Mouse (Mus musculus): ENCODE data around the gene Ruvbl2. TPM values are rescaled to one million over a fixed set of nuclear protein-coding genes. Genes with fewer than 3 reads are reported as not detected.
"Not testable (repeated sequence)": the region's sequence is repeated elsewhere in the genome, so short reads cannot be mapped to it uniquely, and the experiment has no call there.

Gene Ruvbl2
- 10 to 100 TPM; 36.8 to 43.8 (median 38.8) TPM for total RNA-seq (2022)

- no peak for DNase-seq
Observed at GRCm38 (mm10) chr7:45437521-45438276, at the start of gene Ruvbl2. Ruvbl2 (minus strand) TSS chr7:45438096.

DNA sequence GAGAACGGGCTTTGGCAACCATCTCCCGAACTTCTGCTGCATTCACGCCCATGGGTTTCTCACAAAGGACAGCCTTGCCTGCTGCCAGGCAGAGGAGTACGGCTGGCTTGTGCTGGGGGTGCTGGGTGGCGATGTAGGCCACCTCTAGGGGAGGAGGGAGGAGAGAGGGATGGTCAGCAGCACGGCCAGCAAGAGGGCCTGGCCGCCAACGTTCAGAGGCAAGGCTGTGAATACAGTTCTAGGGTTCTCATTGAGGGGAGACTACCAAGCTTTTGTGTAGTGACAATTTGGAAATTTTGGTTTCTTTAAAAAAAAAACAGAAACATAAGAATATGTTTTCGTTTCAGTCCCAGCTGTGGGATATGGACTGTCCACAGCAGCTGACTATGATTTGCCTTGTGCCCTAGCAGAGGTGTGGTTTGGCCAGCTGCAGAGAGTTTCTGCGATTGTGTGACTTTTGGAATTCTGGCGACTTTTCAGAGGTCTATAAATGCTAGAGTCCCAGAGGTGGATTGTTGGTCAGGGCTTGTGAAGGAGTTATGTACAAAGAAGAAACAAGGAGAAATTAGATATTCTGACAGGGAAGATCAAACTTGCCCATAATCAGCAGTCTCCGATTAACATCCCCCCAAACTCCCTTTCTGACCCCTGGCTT, 49.0 kb upstream of the Ruvbl2 start, which contains the start of gene Gm45808:
Gm45808 (minus strand) TSS at position 51 of the 655 bp plus-strand sequence.
- no peak for DNase-seq

- DNase-seq: no peak
Observed at GRCm38 (mm10) chr7:45486158-45486557, 48.3 kb upstream of the Ruvbl2 start.

GRCm38 (mm10) chr7:45484985-45485384, 47.1 kb upstream of the Ruvbl2 start:
- DNase-seq: not testable (repeated sequence)

GRCm38 (mm10) chr7:45482166-45482565, 44.3 kb upstream of the Ruvbl2 start:
- no peak for DNase-seq

GRCm38 (mm10) chr7:45481374-45481927, 43.6 kb upstream of the Ruvbl2 start, which contains the start of gene Tulp2:
Tulp2 (plus strand) TSS chr7:45481877.
- DNase-seq: no peak

GRCm38 (mm10) chr7:45480310-45480709, 42.4 kb upstream of the Ruvbl2 start:
- DNase-seq: not testable (repeated sequence)

DNA sequence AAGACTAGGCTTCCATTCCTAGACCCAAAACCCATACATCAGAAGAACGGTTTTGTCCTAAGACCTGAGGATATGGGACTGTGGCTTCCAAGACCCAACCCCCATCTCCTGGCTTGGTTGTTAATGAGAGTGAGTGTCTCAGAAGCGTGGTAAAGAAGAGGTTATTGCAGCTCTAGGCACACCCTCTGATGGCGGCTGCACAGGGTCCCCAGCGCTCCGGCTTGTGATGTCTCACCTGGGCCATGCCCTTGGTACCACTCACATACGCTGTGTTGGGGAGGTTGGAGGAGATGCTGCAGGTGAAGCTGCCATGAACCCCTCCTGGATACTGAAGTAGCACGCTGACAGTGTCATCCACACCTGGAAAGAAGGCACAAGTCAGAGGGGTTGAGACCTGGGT, 40.9 kb upstream of the Ruvbl2 start:
- DNase-seq: no peak

- no peak for DNase-seq
Observed at GRCm38 (mm10) chr7:45477003-45477402, 39.1 kb upstream of the Ruvbl2 start.

DNA sequence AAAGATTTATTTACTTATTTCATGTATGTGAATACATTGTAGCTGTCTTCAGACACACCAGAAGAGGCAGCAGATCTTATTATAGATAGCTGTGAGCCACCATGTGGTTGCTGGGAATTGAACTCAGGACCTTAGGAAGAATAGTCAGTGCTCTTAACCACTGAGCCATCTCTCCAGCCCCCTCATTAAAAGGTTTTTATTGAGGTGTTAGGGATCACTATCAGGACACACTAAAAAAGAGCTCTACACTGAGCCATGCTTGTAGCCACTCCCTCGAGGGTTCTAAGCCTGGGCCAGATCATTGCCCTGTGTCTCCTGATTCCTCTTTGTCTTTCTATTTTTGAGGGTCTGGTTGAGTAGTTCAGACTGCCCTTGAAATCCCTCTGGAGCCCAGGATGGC, 38.6 kb upstream of the Ruvbl2 start:
- no peak for DNase-seq

GRCm38 (mm10) chr7:45475291-45475969, 37.5 kb upstream of the Ruvbl2 start:
- no peak for DNase-seq

DNA sequence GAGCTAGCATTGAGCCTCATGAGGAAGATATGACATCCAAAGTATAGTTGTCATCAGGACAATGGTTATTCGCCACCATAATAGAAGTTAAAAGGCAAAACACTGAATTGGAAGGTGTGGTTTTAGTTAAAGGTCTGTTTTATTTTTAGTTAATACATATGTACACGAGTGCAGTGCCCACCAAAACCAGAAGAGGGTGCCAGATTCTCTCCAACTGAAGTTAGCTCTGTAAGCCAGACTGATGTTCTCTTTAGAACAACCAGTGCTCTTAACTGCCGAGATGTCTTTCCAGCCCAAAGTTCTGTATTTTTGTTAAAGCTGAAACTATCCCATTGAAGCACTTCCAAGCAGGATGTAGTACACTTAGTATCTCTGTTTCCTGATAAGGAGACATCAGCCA, 33.0 kb upstream of the Ruvbl2 start:
- DNase-seq: no peak

DNA sequence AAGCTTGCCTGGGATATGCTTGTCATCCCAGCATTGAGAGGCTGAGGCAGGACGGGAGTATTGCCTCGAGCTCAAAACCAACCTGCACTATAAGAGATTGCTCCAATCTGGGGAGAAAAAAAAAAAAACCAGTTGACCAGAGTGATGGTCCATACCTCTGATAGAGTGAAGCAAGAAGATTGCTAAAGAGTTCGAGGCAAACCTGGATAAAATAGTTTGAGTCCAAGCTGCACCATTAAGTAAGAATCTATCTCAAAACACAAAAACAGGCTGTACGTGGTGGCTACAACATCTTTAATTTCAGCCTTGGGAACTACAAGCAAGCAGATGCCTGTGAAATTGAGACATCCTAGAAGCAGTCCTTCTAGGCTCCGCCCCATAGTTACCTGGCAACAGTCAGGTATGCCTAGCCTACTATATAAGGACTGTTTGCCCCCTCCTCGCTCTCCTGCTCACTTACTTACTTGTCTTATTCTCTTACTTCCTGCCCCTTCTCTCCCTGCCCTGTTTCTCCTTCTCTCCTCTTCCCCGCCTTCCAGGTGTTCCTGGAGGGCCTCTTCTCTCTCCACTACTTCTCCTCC, 29.3 kb upstream of the Ruvbl2 start:
- DNase-seq: no peak

- peak; percentile 95 for DNase-seq
Observed at GRCm38 (mm10) chr7:45466283-45467089, 28.6 kb upstream of the Ruvbl2 start, which contains the start of gene Bax. Bax (minus strand) TSS chr7:45466898.

DNA sequence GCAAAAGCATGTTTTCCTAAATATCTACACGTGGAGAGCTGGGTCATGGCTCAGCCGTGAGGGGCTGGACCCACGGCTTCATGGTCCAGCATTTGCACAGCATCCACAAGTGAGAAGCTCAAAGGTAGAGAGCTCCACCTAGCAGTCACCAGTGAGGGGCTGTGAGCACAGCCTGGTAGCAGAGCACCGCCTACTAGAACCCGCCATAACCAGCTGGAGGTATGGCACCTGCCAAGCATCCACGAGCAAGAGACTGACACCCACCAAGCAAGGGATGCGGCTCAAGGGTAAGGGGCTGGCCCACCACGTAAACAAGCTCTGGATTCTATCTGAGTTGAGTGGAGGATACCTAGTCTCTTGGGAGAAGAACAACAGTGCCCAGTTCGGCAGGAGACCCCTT, 27.7 kb upstream of the Ruvbl2 start:
- DNase-seq: no peak

- no peak for DNase-seq
Observed at GRCm38 (mm10) chr7:45465112-45465511, 27.2 kb upstream of the Ruvbl2 start.

- no peak for DNase-seq
Observed at GRCm38 (mm10) chr7:45463987-45464778, 26.3 kb upstream of the Ruvbl2 start.

DNA sequence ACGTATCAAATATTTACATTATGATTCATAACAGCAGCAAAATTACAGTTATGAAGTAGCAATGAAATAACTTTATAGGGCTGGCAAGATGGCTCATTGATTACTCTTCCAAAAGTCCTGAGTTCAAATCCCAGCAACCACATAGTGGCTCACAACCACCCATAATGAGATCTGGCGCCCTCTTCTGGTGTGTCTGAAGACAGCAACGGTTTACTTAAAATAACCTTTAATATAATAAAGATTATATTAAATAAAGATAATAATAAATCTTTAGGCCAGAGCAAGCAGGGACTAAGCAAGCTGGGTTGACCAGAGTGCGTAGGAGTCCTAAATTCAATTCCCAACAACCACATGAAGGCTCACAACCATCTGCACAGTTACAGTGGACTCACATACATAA, 25.0 kb upstream of the Ruvbl2 start:
- DNase-seq: not testable (repeated sequence)

DNA sequence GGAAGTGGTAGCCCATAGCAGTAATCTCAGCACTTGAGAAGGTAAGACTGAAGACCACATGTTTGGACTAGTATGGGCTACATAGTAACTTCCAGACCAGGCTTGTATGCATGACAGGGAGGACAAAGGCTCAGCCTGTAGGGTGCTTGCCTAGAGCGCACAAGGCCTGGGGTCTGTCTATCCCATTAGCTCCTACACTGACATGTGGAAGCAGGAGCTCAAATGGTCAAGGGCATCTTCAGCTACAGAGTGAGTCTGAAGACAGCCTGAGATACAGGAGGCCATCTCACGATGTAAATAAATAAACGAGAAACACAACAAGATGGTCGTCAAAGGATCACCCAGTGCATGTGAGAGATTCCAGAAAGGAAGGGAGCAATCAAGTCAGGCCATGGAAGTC, 24.4 kb upstream of the Ruvbl2 start:
- DNase-seq: no peak

DNA sequence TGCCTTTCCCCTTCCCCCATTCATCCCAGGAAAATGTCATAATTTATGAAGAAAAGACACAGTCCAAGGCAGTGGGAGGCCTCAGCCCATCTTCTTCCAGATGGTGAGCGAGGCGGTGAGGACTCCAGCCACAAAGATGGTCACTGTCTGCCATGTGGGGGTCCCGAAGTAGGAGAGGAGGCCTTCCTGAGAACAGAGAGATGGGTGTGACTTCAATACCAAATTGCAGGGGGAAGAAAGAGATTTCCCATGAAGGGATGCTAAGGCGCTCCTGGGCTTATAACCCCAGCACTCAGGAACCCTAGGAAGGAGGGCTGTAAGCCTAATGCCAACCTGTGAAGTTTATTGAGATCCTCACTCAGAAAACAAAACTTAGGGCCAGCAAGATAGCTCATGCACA, 23.9 kb upstream of the Ruvbl2 start:
- DNase-seq: no peak

DNA sequence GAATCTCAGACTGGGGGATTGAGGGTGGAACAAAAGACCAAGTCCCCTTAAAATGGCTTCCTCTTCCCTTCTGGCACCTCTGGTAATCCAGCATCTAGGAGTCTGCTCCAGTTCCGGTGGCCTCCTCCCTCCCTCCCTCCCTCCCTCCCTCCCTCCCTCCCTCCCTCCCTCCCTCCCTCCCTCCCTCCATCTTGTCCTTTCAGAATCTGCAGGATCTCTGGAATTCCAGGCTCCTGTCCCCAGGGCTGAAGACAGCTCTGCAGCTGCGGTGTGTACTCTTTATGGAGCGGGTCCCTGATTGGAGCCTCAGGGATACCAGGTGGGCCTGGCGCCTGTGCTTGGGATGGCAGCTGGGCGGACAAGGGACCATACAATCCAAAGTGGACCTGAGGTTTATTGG, 23.4 kb upstream of the Ruvbl2 start:
- no peak for DNase-seq
